Mouse (Mus musculus): ENCODE data around the gene Plac1.

Plac1 gene

DNA sequence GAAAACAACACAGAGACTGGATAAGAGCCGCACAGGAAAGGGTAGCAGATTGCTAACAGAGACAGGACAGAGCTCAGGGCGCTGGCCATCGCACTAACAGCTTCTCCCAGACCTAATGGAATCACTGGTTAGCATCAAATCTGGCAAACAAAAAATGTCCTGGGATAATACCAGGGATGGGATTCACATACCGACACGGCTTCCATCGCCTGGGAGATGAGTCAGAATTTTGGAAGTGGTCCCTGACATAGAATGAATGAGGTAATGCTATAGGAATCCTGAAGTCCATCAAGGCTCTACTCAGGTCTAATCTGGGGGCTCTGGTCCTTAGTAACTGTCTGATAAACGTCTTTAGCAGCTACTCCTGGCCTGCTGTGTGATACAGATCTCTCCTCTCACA lies 140.0 kb downstream of the Plac1 start:
- DNase-seq: no peak

GRCm38 (mm10) chrX:53099266-53099665 lies 140.6 kb downstream of the Plac1 start:
- no peak for DNase-seq

DNA sequence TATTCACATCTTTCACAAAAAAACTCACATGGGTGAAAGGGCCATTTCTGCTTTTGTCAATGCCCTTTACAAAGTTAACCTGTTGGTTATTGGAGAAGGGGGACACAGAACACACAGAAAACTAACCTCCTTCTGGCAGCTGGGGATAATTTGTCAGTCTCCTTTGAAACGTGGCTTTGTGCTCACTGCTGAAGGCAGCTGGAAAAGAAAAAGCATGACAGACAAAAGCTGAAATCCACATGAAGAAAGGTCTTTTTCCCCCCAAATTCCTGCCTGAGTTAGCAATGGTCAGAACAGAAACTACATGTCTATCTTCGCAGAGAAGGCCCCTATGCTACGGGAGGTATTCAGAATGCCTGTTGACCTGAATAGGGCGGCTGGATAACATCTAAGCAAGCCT lies 141.6 kb downstream of the Plac1 start:
- DNase-seq: no peak

DNA sequence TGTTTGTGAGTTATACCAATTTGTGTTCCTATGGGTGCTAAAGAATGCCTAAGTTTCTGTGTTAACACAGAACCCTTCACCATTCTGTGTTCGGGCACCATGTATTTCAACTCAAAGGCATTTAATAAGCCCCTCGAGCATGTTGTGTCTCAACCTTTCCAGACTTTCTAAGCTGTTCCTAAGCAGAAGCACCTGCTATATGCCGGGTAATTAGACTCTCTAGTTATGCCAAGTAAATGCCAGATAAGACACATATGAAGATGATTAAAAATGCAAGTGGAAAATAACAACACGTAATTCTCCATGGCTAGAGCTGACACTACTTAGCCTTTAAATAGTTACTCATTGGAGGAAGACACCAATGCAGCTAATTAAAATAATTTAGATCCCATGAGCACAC lies 142.1 kb downstream of the Plac1 start:
- no peak for DNase-seq

DNA sequence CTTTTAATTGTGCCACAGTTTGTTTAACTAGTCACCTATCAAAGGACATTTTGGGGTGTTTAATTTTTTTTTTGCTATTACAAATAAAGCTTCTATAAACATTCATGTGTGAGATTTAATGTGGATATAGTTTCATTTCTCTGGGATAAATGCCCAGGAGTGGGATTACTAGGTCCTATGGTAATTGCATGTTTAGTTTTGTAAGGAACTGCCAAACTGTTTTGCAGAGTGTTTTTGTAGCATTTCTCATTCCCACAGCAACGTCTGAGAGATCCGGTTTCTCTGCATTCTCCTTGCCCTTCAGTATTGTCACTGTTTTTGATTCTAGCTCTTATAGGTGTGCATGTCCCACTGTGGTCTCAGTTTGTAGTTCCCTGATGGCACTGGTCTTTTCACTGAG lies 146.5 kb downstream of the Plac1 start:
- no peak for DNase-seq

GRCm38 (mm10) chrX:53088663-53089292 lies 151.1 kb downstream of the Plac1 start:
- peak; percentile 6 for DNase-seq

- no peak for DNase-seq
Observed at GRCm38 (mm10) chrX:53087202-53087601, 152.7 kb downstream of the Plac1 start.

GRCm38 (mm10) chrX:53085559-53085958 lies 154.4 kb downstream of the Plac1 start:
- no peak for DNase-seq

DNA sequence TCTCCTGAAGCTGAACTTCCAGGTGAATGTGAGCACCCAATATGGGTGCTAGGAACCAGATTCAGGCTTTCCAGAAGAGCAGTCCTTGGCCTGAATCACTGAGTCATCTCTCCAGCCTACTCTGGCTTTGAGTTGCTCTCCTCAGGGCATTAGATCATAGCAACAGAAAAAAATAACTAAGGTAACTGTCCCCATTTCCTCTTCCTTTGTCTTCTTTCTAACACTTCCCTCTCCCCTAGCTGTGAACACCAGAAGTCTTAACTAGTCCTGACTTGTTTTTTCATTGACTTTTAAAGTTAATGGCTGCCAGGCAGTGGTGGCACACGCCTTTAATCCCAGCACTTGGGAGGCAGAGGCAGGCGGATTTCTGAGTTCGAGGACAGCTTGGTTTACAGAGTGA lies 175.5 kb downstream of the Plac1 start:
- DNase-seq: no peak

- no peak for DNase-seq
Observed at GRCm38 (mm10) chrX:53059426-53060007, 180.4 kb downstream of the Plac1 start.

DNA sequence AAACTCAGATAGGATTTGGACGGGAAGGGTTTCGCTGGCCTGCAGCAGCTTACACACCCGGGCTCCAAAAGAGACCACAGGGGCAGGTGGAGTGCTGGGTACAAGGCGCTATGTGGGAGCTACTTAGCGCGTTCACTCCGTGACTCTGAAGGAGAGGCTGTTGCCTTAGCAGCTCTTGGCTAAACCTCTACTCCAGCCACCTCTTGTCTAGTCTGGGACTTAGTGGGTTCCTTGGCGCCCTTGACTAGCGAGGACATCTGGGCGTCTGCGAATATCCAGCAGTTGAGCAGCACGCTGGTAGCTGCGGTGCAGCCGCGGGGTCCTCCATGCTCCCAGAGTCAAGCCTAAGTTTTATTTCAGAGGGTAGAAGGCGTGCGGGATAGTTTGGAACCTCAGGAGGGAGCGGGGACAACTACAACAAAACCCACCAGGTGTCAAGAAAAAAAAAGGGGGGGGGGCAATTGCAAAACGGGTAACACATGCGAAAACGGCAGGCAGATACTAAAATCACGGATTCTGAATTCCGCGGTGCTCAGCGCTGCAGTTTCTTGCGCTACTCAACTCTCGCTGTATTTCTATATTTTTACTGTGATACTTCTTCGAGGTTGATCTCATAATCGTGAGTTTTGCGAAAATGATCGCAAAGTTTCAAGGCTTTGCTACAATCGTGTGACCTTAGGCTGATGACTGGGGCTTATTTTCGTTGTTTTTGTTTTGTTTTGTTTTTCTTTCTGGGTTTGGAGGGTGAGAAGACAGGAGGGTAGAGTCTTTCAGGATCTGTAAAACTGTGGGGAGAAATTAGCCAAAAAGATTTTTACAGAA lies 181.2 kb downstream of the Plac1 start:
- no peak for DNase-seq

DNA sequence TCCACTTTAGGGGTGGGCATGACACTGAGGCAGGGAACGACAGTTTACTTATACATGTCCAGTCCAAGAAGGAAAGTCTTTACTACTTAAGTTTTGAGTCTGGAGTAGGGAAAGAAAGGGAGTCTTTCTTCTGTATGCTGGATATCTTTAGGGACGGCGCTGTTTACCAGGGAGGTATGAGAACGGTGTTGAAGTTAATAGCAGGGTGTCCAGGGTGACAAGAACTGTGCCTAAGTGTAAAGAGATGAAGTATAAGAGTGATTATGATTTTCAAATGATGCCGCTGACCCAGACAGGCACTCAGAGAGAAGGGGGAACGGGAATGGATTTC lies 182.2 kb downstream of the Plac1 start:
- DNase-seq: no peak

DNA sequence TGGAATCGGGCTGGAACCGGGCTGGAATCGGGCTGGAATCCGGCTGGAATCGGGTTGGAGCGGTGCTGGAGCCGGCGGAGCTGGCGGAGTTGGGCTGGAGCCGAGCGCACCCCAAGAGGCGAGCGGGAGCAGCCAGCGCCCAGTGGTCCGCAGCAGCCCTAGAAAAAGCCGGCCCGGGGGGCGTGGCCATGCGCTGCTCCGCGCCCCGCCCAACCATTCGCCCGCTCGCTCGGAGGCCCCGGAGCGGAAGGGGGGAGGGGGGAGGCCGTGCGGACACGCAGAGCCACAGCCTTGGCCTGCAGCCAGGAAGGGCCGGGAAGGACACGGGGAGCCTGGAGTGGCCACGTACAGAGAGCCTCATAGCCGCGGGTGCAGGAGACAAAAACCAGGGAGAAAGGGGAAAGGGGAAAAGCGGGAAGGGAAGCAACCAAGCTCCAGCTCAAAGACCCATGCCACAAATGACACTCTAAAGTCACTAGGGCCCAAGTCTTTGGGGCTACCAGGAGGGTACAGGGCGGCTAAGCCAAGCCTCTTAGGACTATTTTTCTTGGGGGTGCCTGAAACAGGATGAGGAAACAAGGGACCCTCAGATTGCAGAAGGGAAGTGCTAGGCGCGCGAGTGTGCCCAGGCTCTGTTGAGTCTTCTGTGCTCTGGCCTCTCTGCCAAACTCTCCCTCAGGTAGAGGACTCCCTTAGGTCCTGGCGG lies 182.7 kb downstream of the Plac1 start:
- peak; percentile 90 for DNase-seq

DNA sequence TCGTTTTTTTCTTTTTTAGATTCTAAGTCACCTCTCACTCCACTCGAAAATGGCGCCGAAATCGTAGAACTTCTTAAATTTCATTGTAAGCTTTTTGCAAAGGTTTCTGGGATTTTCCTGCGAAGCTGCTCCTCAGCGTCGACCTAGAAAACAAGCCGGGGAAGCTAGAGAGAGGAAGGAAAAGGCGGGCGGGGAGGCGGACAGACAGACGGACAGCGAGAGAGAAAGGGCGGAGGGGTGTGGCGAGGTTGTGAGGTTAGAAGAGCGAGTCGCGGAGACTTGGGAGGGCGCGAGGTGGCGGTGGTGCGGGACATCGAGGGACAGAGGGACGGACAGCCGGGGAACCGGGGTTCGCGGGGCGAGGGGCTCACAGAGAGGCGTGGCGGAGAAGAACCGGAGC lies 183.3 kb downstream of the Plac1 start:
- peak; percentile 70 for DNase-seq

DNA sequence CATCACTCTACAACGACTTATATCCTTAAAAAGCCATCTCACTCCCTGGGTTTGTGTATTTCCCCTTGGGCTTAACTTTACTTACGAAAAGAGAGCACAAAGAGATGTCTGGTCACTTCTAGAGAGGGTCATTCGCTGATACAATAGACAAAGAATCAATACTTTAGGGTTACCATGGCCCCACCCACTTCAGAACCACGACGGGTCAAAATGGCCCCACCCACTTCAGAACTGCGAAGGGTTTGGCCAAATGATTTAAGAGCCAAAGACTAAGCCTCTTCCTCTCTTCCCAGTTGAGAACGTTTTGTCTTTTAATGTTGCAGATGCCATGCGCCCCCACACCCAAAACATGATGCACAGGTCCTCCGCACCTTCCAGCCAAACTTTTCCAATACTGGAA lies 184.1 kb downstream of the Plac1 start:
- peak; percentile 55 for DNase-seq

DNA sequence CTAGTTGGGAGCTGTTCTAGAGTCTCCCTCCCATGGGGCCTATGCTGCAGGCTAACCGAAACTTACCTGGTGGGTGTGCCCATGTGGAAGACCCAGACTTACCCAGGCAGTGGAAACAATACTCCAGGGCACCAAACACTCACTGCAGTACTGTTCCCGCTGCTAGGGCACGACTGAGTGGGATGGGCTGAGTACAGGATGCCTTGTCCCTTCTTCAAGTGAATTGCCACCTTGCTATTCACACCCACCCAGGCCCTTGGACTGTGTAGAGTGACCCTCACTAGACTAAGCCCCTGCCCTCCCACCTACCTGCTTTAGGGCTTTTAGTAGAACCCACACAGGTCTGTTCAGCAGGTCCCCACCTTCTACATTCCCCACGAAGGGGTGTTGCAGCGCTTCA lies 186.0 kb downstream of the Plac1 start:
- no peak for DNase-seq

DNA sequence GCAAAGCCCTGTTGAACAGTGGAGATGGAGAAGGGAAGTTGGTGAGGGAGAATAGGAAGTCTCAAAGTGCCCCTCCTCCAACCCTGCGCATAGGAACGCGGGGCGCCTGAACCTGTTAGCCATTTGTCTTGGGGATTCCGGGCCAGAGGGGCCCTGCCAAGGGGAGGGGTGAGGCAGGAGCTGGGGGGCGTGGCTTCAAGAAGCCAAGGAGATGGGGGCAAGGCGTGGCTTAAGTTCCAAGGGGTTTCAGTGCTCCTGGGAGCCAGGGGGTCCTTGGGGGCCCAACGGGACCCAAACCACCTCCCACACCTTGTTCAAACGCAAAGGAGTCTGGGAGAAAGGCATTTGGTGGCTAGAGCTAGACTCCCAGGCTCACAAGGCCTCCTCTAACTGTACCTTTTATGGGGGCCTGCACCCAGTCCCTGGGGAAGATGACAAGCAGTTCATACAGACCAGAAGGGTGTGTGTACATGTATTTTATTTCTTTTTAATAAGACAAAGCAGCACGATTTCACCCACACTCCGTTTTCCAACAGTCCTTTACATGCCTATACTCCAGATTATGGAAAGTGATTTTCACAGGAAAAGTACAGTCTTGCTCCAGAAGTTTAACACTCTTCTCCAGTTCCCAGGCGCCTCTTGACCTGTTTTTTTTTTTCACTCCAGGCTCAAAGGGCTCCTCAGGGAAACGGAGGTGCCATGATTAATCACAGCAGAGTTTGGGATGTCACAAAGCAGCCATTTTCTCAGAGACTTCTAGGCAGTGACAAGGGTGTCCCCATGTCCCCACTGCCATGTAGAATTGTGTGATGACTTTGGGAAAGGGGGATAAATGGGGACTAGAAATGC lies 187.0 kb downstream of the Plac1 start:
- peak; percentile 77 for DNase-seq

GRCm38 (mm10) chrX:53050353-53050752 lies 189.6 kb downstream of the Plac1 start:
- DNase-seq: no peak

- DNase-seq: no peak
Observed at GRCm38 (mm10) chrX:53049196-53049595, 190.7 kb downstream of the Plac1 start.

- DNase-seq: no peak
Observed at GRCm38 (mm10) chrX:53046911-53047310, 193.0 kb downstream of the Plac1 start.

DNA sequence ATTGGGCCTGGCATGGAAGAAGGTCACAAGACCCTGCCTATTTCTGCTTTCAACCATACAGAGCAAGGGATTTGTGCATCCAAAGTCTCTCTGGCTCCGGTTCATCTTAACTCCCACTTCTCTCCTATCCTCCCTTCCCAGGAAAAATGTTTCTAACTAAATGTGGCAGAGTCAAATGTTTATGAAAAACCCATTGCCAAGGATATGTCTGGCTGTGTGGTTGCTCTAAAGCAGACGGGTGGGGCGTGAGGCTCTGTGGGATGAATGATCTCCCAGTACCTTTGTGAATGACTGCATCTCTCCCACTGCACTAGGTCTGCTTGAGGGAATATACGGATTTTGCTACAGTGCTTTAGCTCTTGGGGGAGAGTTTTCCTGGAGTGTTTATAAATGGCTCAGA lies 193.9 kb downstream of the Plac1 start:
- no peak for DNase-seq

DNA sequence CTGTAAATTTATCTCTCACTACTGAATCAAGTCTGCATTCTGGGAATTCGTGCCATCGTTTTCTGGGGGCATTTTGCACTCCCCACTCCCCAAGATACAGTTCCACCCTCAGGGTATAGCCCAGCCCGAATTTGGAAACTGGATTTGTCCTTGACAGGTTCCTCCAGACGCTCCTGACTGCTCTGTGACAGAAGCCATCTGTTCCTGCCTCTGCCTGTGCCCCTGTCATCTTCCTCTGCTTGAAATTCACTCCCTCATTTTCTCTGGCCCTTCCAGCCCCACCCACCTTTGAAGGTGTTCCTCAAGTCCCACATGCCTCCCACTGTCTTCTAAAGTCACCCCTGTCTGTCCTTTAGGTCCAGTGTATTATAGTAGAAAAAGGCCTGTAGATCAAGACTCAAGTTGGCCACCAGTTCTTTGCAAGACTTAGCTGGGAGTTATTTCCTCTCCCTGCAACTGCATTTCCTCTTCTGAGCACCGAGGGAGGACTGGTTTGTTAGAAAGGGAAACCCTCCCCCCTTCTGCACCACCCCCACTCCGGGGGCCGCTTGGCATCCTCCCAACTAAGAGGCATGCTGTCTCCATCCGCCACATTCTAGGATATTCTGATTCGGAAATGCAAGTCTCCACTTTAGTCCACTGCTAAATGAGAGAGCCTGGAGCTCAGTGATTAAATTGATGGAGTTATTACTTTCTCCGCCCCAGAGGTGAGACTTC lies 194.6 kb downstream of the Plac1 start:
- peak; percentile 48 for DNase-seq
